In the genomic region with DNA sequence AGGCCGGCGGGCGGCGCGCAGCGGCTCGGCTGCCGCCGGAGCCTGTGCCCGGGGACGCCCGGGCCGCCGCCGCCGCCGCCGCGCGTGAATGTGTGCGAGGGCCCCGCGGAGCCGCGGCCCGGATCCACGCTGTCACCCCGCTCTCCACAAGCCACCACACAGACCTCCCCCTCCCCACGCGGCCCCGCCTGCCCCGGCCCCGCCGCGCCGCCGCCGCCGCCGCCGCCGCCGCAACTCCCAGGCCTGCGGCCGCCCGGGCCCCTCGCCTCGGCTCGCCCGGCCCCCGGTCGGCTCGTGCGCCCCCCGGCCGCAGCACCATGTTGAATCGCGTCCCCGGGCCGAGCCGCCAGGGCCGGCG, we compare ENCODE assay signal across 8 mouse cellular contexts. TPM values are rescaled to one million over a fixed set of nuclear protein-coding genes. Genes with fewer than 3 reads are reported as not detected.
DNase-seq lines count a peak whose midpoint lies in the region; ATAC-seq and TF ChIP-seq lines count a peak whose summit lies in the region.

No protein-coding gene starts in this region.

- TF ChIP-seq POLR2A in small intestine, adult 2 months (IDR thresholded peaks at IDR 0.05; ENCODE audit: low read depth, low read length): no peak

- no peaks in the 10 kb centered on the region for H3K27me3 ChIP-seq in neural tube, embryonic 11.5 days (ENCODE audit: control insufficient read depth, insufficient read depth, low read length)
- no peaks in the 10 kb centered on the region for H3K27me3 ChIP-seq in limb, embryonic 10.5 days (ENCODE audit: low read depth, poor library complexity, severe bottlenecking)
- H3K27me3 ChIP-seq in small intestine, adult 2 months (ENCODE audit: control insufficient read depth, insufficient read depth, low read length): no peaks in the 10 kb centered on the region

- H3K4me1 ChIP-seq in neural tube, embryonic 11.5 days (ENCODE audit: control insufficient read depth, insufficient read depth, low read length): peaks cover 9% of the 10 kb centered on the region; the same call in 1 of the 2 replicates
- H3K4me1 ChIP-seq in limb, embryonic 10.5 days: peaks cover 29% of the 10 kb centered on the region
- H3K4me1 ChIP-seq in small intestine, adult 2 months (ENCODE audit: control insufficient read depth, insufficient read depth, insufficient read length, low read length): peaks cover 5% of the 10 kb centered on the region

- H3K27ac ChIP-seq in neural tube, embryonic 11.5 days (ENCODE audit: low read depth, low read length): peak overlapping the region; percentile 100
- H3K27ac ChIP-seq in limb, embryonic 10.5 days: peak overlapping the region; percentile 100
- peak overlapping the region; percentile 90 for H3K27ac ChIP-seq in small intestine, adult 2 months (ENCODE audit: insufficient read depth, low read depth, low read length)

- WGBS in neural tube, embryonic 11.5 days: 0% methylated on average over 4 of the region's 63 CpGs
- 8% methylated on average over 51 of the region's 63 CpGs for WGBS in limb, embryonic 10.5 days
- 3% methylated on average over 29 of the region's 63 CpGs for WGBS in small intestine, adult 2 months

- H3K9me3 ChIP-seq in neural tube, embryonic 11.5 days (ENCODE audit: control insufficient read depth, low read length): no peaks in the 10 kb centered on the region
- no peaks in the 10 kb centered on the region for H3K9me3 ChIP-seq in limb, embryonic 10.5 days (replicated peaks)

- TF ChIP-seq CTCF in small intestine, adult 2 months (IDR thresholded peaks at IDR 0.05; ENCODE audit: extremely low read depth, insufficient read length, insufficient replicate concordance, low read depth, low read length): no peak

- peak overlapping the region; percentile 97 for H3K4me3 ChIP-seq in neural tube, embryonic 11.5 days (ENCODE audit: low read depth, low read length)
- peak overlapping the region; percentile 84 for H3K4me3 ChIP-seq in limb, embryonic 10.5 days
- H3K4me3 ChIP-seq in small intestine, adult 2 months (ENCODE audit: low read depth, low read length): peak overlapping the region; percentile 91

- peak; percentile 14 for ATAC-seq in neural tube, embryonic 11.5 days (ENCODE audit: insufficient read depth, low FRiP score, low TSS enrichment)

- H3K4me2 ChIP-seq in neural tube, embryonic 11.5 days (ENCODE audit: low read depth): peak overlapping the region; percentile 73

- DNase-seq in embryo, embryonic 11 days: peak; percentile 61
- DNase-seq in embryo, embryonic 10.5 days (ENCODE audit: low spot score): no peak
- no peak for DNase-seq in neural tube, embryonic 11.5 days (ENCODE audit: low spot score)
- no peak for DNase-seq in neural tube, embryonic 10.5 days (ENCODE audit: extremely low spot score, low spot score)
- DNase-seq in limb, embryonic 10.5 days (ENCODE audit: low spot score): no peak
- no peak for DNase-seq in B cell, adult 2 months
- no peak for DNase-seq in thymus, postnatal 14 days

- H3K9ac ChIP-seq in neural tube, embryonic 11.5 days (ENCODE audit: low read length): peak overlapping the region; percentile 100

- no peaks in the 10 kb centered on the region for H3K36me3 ChIP-seq in neural tube, embryonic 11.5 days (ENCODE audit: control insufficient read depth, insufficient read depth, low read length)
- H3K36me3 ChIP-seq in limb, embryonic 10.5 days: peaks cover 17% of the 10 kb centered on the region
- H3K36me3 ChIP-seq in small intestine, adult 2 months (ENCODE audit: control insufficient read depth, insufficient read depth, low read length): no peaks in the 10 kb centered on the region

RNA-seq across cellular contexts. Expression of a gene that starts 0.4 kb away (rescaled TPM):
- polyA plus RNA-seq in neural tube, embryonic 11.5 days (2014; fragmentation: Nextera tagmentation; extraction: Ambion mirVana): 40.1 and 40.3 TPM in 2 replicates
- polyA plus RNA-seq in limb, embryonic 10.5 days (2016; fragmentation: Nextera tagmentation; extraction: Ambion mirVana): 29.5 and 34.9 TPM in 2 replicates
- polyA plus RNA-seq in small intestine, adult 2 months (2012; rRNA removed): 5.8 and 12.3 TPM in 2 replicates
